Mouse (Mus musculus) adrenal gland (tissue): ENCODE measurements around the gene Cnnm4.

Source experiments
- intact Hi-C: fragments of 180-260 bp; cut with DNase I; formaldehyde crosslinking; loops from one replicate; pipeline ENCODE4 v1.15.1; 2025

The Cnnm4 gene

DNA sequence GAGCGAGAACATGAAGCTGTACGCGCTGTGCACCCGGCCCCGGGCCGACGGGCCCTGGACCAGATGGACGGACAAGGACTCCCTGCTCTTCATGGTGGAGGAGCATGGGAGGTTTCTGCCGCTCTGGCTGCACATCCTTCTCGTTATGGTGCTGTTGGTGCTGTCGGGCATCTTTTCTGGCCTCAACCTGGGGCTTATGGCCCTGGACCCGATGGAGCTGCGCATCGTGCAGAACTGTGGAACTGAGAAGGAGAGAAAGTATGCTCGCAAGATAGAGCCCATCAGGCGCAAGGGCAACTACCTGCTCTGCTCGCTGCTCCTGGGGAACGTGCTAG is 653 bp downstream of the Cnnm4 start:
- intact Hi-C loops = loop anchor here (10.0 kb wide), 1 partner anchor 107 kb away; the partner anchor contains the start of gene Kansl3

DNA sequence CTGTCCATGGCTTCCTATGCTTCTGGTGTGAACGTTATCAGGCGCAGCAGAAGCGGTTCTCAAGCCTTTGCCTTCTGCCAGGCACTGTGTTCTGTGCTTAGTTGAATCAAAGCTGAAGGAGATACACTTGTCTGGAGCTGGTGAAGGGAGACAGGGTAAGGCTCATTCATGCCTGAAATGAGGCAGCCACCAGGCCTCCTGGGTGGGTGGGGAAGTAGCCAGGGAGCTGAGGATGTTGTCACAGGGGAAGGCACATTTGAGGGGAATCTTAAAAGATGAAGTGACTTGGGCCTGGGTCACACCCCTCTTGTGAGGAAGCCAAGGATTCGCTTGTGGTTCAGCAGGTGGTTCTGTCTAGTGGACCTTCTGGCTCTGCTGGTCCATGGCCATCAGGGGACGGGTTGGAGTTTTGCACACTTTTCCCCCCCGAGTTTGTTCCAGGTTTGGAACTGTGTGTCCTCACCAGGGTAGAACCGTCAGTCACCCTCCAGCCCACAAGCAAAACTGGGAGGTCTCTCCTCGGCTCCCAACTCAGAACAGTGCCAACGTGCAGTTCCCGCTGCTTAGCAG is 1.9 kb downstream of the Cnnm4 start:
- intact Hi-C loops = loop anchor here (10.0 kb wide), 1 partner anchor 108 kb away; the partner anchor contains the start of gene Kansl3

DNA sequence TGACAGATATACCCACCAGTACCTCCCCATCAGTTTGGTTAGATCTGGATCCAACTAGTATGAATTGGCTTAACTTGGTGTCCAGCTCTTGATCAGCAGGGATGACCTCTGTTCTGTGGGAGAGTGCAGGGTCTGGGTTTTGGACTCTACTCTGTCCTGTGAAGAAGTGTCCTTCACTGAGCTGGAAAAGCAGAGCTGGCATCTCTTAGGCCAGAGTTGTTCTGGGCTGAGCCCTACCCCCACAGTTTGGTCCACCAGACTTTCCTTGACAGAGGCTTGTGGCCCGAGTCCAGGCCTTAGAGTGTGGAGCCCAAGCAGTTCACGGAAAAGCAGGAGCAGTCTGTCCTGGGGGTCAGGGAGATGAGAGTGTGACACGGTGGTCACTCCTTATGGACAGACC is 3.2 kb downstream of the Cnnm4 start:
- intact Hi-C loops = loop anchor here (10.0 kb wide), 1 partner anchor 110 kb away; the partner anchor contains the start of gene Kansl3

DNA sequence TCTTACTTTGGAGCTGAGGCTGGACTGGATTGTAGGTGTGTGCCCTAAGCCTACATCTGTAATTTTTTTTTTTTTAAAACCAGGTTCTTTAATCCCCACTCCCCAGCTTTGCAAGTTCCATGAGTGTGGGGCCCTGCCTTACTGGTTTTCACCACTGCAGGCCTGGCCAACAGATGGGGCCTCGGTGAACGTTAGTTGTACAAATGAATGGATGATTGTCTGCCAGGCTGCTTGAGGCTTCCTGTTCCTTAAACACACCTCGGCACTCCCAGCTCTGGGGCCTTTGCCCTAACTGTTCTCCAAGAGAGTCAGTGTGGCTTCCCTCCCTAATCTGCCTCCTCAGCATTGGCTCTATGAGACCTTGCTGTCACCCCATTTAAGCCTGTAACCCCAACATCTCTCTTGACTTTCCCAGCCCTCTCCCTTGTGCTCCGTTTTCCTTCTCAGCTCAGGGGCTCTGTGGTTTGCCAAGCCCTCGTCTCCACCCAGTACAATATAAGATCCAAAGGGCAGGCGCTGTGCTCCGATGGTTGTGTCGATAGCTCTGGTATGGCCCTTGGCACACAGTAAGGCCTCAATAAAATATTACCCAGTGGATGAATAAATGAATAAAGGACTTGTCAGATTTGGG is 4.2 kb downstream of the Cnnm4 start:
- intact Hi-C loops = loop anchor here (10.0 kb wide), 1 partner anchor 111 kb away; the partner anchor contains the start of gene Kansl3

DNA sequence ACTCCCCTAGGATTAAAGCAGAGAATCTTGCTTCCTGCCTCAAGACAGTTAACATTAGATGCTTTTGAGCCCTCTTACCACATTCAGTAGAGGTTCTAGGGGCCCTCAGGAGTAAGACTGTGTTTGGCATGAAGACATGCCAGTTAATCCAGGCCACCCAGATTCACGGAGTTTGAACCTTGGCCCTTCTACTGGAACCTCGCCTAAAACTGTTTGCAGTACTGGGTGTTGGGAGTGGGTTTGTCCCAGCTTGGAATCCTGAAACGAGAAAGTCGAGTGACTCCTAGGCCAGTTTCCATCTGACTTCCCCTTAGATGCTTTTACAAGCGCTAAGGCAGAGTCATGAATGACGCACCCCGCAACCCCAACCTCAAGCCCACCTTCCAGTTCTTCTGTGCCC is 5.0 kb downstream of the Cnnm4 start:
- intact Hi-C loops = loop anchor here (10.0 kb wide), 1 partner anchor 112 kb away; the partner anchor contains the start of gene Kansl3

DNA sequence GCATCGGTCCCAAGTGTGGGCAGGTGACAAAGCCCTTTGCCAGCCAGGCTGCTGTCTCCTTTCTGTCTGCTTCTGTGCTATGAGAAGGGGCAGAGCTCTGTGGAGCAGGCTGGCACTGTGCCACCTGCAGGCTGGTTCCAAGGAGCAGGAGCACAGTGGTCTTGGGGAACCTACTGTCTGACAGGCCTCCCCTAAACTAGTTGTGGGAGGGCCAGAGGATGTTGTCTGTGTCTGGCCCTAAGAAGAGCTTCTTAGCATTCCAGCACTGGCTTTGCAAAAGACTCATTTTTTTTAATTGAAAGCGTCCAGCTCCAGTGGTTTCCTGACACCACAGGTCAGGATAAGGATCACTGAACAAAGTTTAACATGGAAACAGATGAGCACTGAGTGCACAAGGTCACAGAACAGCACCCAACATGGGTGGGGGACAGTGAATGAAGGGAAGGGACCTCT is 6.9 kb downstream of the Cnnm4 start:
- intact Hi-C loops = loop anchor here (10.0 kb wide), 1 partner anchor 114 kb away; the partner anchor contains the start of gene Kansl3

DNA sequence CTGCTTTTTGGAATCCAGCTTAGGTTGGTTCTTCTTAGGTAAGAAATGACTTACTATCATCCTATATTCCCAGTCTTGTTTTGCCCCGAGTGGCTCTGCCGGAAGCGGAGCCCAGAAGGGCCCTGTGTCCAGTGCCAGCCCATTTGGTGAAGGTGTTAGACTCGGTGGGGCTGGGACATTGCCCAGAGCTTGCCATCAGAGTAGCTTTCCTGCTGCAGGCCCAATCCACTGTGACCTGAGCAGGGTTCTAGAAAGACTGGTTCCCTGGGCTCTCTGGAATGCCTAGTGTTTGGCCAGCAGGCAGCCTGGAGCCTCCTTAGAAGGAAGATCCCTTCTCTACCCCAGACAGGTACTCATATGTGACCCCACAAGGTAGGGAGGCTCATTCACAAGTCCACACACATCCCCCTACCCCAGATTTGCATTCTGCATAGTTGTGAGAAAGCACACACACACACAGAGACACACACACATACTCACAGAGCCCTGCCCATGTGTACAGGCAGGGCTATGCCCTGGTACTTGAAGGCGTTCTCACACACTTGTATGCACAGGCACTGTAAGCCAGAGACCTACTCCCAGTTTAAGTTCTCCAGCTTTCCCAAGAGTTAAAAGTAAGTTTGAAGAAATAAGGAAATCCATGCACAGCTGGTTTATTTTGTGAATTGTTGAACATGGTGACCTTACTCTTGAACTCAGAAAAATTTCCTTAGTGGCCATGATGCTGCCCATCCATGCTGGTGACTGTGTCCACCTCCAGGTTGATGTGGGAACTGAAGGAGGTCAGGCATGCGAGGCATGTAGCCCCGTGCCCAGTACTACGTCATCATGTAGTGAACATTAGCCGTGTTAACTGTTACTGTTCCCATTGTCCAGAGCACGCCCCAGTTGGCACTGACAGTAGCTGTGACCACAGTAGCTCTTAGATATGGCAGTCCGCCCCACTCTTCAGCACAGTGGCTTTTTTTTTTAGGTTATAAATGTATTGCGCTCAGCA is 8.8 kb downstream of the Cnnm4 start:
- intact Hi-C loops = loop anchor here (10.0 kb wide), 1 partner anchor 115 kb away; the partner anchor contains the start of gene Kansl3

DNA sequence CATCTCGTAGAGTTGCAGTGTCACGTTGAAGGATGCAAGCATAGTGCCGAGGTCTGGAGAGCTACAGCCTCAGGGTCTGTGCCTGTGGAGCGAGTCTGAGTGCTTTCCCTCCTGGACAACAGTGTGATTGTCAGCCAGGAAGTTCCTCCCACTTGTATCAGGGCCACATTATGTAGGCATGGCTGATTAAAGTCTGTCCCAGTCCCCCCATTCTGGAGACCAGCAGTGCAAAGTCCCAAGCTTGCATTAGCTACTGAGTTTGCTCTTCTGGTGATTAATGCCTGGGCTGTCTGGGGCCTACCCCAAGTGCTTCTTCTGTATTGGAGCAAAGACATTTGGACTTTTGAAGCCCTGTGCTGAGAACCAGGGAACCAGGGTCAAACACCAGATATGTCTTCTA is 12.4 kb downstream of the Cnnm4 start:
- intact Hi-C loops = no loop called here

DNA sequence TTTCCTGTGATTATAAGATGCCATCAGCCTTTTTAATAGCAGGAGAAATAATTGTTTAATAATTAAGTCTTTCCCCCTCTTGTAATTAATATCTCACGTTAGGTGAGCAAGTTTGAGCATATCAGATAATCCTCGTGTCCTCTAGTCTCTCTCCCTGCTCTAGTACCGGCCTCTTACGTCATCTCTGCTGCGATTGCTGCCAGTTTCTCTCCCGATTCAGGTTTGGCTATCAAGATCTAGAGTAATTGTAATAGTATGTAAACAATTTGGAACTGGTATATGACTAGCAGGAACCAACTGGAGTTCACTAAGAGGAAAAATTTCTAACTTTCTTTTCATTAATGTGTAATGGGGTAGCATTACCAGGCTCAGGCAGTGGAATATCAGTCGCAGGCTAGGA is 13.7 kb downstream of the Cnnm4 start:
- intact Hi-C loops = no loop called here

DNA sequence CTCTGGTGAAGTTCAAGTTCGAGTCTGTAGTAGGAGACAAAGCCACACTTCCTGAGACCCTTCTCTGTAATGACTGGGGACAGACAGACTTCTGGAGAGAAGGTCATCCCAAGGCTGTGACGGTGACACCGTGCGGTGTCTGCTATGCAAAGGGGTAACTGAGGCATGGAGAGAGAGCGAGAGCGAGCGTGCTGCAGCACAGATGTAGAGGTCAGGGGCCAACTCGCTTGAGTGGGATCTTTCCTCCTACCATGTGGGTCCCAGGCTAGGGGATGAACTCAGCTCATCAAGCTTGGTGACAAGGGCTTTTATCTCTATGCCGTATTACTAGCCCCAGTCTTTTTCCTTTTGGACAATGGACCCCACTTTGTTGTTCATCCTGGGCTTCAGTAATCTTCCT is 15.7 kb downstream of the Cnnm4 start:
- intact Hi-C loops = no loop called here

DNA sequence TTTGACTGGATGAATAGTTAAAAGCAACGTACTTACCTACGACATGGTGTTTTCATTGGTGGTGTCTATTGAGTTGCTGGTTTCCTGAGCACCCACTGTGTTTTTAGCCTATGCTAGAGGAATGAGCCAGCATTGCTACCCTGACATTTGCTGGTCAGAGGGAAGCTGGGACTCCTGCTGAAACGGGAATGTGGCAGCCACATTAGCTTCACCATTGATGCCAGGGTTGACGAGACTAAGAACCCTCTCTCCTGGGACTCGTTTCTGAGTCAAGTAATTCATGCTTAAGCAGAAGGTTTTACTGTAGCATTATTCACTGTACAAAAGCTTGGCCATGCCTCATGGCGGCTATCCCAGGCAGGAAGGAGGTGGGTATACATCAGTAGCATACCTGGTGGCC is 18.2 kb downstream of the Cnnm4 start:
- intact Hi-C loops = no loop called here

DNA sequence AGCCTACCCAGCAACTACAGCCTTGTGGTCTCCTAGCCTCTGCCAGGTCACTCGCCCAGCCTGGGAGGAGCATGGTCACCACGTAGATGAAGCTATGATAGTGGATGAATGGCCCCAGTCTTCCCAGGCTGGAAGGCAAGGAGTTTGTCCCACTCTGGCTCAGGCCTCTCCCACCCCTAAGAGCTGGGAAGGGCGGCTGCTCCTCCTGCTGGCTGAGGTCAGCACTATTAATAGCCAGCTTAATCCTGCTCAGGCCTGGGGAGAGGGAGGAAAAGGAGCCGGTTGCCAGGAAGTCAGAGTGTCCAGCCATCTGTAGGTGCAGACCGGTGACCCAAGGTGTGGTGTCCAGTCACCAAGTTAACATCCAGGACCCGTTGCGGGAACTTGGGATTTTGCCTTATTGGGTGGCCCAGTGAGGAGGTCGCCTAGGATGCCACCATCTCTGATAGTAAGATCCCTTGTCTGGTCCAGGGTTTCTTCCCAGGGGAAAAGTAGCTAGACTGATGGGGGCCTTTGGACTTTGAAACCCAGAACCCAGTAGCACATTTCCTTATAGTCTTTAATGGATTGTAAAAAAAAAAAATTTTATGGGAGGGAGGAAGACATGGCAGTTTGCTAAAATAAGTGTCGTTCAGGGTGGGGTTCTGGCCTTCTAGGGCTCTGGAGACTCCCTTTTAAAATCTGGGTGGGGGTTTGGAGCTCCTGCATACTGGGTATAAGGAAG is 21.2 kb downstream of the Cnnm4 start:
- intact Hi-C loops = no loop called here

DNA sequence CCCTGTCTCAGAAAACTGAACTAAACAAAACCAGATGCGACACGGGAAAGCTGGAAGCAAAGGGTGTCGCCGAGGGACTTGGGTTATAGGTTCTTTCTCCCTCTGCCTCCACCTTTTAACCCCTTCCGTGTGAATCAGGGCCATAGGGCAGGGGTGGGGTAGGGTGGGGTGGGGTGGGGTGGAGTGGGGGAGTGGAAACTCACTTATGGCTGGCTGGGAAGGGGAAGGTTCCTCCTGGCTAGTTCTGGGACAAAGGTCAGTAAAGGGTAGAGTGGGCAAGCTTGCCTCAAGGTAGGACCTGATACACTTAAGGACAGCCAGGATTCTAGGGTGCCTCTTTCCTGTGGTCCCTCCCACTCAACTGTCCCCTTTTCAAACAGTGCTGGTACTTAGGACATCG is 21.9 kb downstream of the Cnnm4 start:
- intact Hi-C loops = no loop called here

DNA sequence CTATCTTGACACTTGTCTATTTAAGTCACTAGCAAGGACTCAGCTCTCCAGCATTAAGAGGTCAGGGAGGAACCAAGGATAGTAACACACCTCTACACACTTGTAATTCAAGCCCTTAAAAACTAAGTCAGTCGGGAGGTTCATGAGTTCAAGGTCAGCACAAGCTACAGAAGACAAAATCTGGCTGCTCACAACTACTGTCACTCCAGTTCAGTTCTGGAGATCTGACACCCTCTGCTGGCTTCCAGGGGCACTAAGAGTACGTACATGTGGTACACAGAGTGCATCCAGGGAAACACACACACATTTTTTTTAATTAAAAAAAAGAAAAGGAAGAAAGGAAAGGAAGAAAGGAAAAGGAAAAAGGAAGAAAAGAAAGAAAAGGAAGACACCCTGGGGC is 25.3 kb downstream of the Cnnm4 start:
- intact Hi-C loops = no loop called here

DNA sequence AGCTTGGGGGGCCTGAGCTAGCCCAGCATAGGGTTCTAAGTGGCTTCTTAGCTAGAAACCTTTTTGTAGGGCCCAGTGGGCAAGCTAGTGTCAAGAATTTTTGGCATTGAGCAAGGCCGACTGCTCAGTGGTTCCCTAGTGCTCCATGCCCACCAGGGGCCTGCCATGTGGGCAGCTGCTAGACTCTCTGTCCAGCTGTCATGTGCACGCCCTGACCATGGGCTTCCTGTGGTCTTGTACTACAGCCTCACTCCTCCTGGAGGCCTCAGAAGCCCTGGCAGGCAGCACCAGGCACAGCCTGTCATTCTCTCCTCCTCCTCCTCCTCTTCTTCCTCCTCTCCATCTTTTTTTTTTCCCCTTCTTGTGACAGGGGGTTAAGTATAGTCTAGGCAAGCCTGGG is 25.9 kb downstream of the Cnnm4 start:
- intact Hi-C loops = no loop called here

DNA sequence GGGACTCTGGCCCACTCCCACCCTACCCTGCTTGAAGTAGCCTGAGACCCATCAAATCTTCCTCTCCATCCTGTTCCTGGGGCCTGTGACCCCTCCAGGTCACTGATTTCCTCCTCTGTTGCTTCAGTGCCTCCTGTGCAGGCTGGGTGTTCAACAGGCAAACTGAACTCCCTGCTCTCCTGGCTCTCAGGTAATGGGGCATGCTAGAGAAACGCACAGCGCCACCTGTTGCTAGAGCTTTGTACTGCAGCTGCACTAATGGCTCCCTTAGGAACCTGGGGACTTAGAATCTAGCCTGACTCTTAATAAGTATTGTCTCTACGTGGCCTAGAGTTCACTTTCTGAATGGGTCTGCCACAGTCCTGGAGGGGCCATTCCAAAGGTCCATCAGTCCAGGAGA is 29.8 kb downstream of the Cnnm4 start:
- intact Hi-C loops = loop anchor here (5.0 kb wide), 1 partner anchor 174 kb away; no protein-coding TSS in a partner anchor

DNA sequence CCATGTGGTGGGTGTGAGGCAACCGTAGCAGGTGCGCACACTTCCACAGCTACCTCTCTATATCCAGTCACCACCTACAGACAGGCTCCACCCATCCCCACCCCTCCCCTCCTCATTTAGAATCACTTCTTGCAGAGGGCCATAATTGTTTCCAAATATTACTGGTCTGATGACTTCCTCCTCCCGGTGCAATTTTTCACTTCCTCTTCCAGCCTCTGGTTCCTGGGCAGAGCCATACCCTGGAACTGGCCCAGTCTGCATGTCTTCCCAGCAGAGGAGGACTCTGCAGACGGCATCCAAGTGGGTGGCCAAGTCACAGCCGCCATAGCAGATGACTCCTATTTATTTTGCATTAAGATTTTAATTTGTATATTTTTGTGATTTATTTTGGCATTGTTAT is 36.8 kb downstream of the Cnnm4 start:
- intact Hi-C loops = no loop called here

DNA sequence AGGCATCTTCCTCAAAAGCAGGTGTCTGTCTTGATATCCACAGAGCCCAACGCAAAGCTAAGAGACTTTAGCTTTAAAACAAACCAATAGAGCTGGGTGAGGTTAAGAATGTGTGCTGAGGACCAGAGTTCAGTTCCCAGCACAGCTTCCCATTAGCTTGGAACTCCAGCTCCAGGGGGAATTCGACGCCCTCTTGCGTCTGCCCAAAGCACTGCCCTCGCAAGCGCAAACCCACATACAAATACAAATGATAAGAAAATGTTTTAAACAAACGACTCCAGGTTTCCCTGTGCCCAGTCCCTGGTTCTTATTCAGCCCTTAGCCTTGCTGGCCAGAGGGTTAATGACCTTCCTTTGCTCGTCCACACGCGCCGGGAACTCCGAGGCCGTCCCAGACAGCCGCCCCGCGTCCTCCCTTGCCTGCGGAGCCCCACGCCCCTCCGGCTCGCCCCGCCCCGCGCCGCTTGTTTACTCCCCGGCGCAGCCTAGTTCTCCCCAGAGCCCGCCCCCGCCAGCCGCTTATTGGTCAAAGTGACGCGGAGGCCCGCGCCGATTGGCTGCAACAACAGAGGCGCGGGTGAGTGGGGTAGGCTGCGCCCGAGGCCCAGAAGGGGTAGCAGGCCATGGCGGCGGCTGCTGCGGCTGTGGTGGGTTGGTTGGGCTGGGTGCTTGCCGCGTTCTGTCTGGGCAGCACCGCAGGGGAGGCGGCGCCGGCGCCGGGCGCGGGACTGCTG is 40.0 kb downstream of the Cnnm4 start, which contains the start of gene Cnnm3:
TSS of gene Cnnm3 (plus strand) at position 579 of the 733 bp plus-strand sequence.
- intact Hi-C loops = loop anchor here (2.0 kb wide), 1 partner anchor 27 kb away; the partner anchor contains the start of gene Gm42417

DNA sequence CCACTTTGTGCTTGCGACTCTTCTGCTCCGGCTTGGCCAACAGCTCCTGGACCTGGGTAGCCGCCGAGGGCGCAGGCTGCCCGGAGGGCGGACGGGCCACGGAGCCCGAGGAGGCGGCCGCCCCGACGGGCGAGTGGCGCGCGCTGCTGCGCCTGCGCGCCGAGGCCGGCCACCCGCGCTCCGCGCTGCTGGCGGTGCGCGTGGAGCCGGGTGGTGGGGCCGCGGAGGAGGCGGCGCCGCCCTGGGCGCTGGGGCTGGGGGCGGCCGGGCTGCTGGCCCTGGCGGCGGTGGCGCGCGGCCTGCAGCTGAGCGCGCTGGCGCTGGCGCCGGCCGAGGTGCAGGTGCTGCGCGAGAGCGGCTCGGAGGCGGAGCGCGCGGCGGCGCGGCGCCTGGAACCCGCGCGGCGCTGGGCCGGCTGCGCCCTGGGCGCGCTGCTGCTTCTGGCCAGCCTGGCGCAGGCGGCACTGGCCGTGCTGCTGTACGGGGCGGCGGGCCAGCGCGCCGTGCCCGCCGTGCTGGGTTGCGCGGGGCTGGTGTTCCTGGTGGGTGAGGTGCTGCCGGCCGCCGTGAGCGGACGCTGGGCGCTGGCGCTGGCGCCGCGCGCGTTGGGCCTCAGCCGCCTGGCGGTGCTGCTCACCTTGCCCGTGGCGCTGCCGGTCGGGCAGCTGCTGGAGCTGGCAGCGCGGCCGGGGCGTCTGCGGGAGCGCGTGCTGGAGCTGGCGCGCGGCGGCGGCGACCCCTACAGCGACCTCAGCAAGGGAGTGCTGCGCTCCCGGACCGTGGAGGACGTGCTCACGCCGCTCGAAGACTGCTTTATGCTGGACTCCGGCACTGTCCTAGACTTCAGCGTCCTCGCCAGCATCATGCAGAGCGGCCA is 40.9 kb downstream of the Cnnm4 start:
- intact Hi-C loops = loop anchor here (2.0 kb wide), 1 partner anchor 26 kb away; the partner anchor contains the start of gene Gm42417
